Mouse (Mus musculus) MEL (cell line): ENCODE data around the gene 4933402N03Rik. TPM values are rescaled to one million over a fixed set of nuclear protein-coding genes. Genes with fewer than 3 reads are reported as not detected.
A peak's percentile ranks its signal among the peaks of the same experiment; 100 is the strongest.

Source experiments
- DNase-seq: peaks from one replicate; pipeline ENCODE4 v3.0.0; 2011; ENCODE audit warnings: low read depth, low spot score
- H3K27ac ChIP-seq: 2 replicates; pipeline ENCODE4 v1.5.1; 2012; ENCODE audit warnings: low read depth, mild to moderate bottlenecking, control low read depth, low read length, moderate library complexity; ENCODE audit not compliant: control insufficient read depth
- H3K27me3 ChIP-seq, 2 experiments: fragments of 150-350 bp in 1 of 2; sonication (generic) in 1 of 2; 2 replicates each; pipeline ENCODE4 v1.6.1; 2012; ENCODE audit warnings: low read length in 2 of 2, mild to moderate bottlenecking in 2 of 2, improper control_type of control experiment in 1 of 2, moderate library complexity in 1 of 2; ENCODE audit not compliant: insufficient read depth in 2 of 2, control insufficient read depth in 1 of 2
- H3K36me3 ChIP-seq, 2 experiments: 2 replicates each; pipeline ENCODE4 v1.6.1; 2012 to 2014; ENCODE audit warnings: low read length in 2 of 2, improper control_type of control experiment in 1 of 2, inconsistent platforms in 1 of 2, mild to moderate bottlenecking in 1 of 2; ENCODE audit not compliant: insufficient read depth in 2 of 2, control insufficient read depth in 1 of 2
- H3K4me1 ChIP-seq, 2 experiments: fragments of 150-350 bp in 1 of 2; sonication (generic) in 1 of 2; 2 replicates each; pipeline ENCODE4 v1.6.1; 2012; ENCODE audit warnings: low read length in 2 of 2, improper control_type of control experiment in 1 of 2, mild to moderate bottlenecking in 1 of 2; ENCODE audit not compliant: insufficient read depth in 2 of 2, control insufficient read depth in 1 of 2
- H3K4me3 ChIP-seq, 2 experiments: fragments of 150-350 bp in 1 of 2; sonication (generic) in 1 of 2; 2 replicates each; pipeline ENCODE4 v1.5.1; 2012; ENCODE audit warnings: low read depth in 2 of 2, low read length in 2 of 2, mild to moderate bottlenecking in 2 of 2, moderate library complexity in 2 of 2, control low read depth in 1 of 2, improper control_type of control experiment in 1 of 2; ENCODE audit not compliant: control insufficient read depth in 1 of 2, insufficient read depth in 1 of 2
- H3K79me2 ChIP-seq: 2 replicates; pipeline ENCODE4 v1.6.1; 2012; ENCODE audit warnings: mild to moderate bottlenecking, low read length, moderate library complexity; ENCODE audit not compliant: control insufficient read depth, poor library complexity, insufficient read depth
- H3K9ac ChIP-seq: 2 replicates; pipeline ENCODE4 v1.6.1; 2012; ENCODE audit warnings: low read depth, mild to moderate bottlenecking, control low read depth, low read length, moderate library complexity; ENCODE audit not compliant: control insufficient read depth, poor library complexity, severe bottlenecking
- H3K9me3 ChIP-seq: fragments of 150-350 bp; sonication (generic); replicated peaks from 2 replicates; pipeline ENCODE4 v1.6.1; 2012; ENCODE audit warnings: mild to moderate bottlenecking, low read length, improper control_type of control experiment, moderate library complexity; ENCODE audit not compliant: insufficient read depth
- BHLHE40 ChIP-seq: IDR thresholded peaks from 2 replicates; pipeline ENCODE4 v1.6.1; 2012; ENCODE audit warnings: low read depth, mild to moderate bottlenecking, inconsistent platforms, low read length, improper control_type of control experiment, borderline replicate concordance
- CHD2 ChIP-seq: IDR thresholded peaks from 2 replicates; pipeline ENCODE4 v1.6.1; 2011; ENCODE audit warnings: low read length, improper control_type of control experiment
- CTCF ChIP-seq, 3 experiments: IDR thresholded peaks in 2 of 3; conservative IDR thresholded peaks in 1 of 3; 2 replicates each; pipeline ENCODE4 v1.5.1; 2011 to 2012; ENCODE audit warnings: low read length in 3 of 3, low read depth in 2 of 3, mild to moderate bottlenecking in 2 of 3, improper control_type of control experiment in 1 of 3, inconsistent platforms in 1 of 3, mixed read lengths in 1 of 3, moderate library complexity in 1 of 3; ENCODE audit not compliant: control insufficient read depth in 1 of 3, insufficient read depth in 1 of 3, poor library complexity in 1 of 3, severe bottlenecking in 1 of 3
- EP300 ChIP-seq, 2 experiments: IDR thresholded peaks; 2 replicates each; pipeline ENCODE4 v1.6.1; 2011; ENCODE audit warnings: improper control_type of control experiment in 2 of 2, low read length in 2 of 2, low read depth in 1 of 2, mild to moderate bottlenecking in 1 of 2
- HCFC1 ChIP-seq: IDR thresholded peaks from 2 replicates; pipeline ENCODE4 v1.6.1; 2012; ENCODE audit warnings: low read depth, mild to moderate bottlenecking, inconsistent platforms, low read length, improper control_type of control experiment, moderate library complexity
- MAX ChIP-seq: IDR thresholded peaks from 2 replicates; pipeline ENCODE4 v1.6.1; 2011; ENCODE audit warnings: low read length, improper control_type of control experiment
- MXI1 ChIP-seq: IDR thresholded peaks from 2 replicates; pipeline ENCODE4 v1.6.1; 2011; ENCODE audit warnings: mild to moderate bottlenecking, low read depth, low read length, improper control_type of control experiment
- NRF1 ChIP-seq: IDR thresholded peaks from 2 replicates; pipeline ENCODE4 v1.6.1; 2014; ENCODE audit warnings: low read depth, mild to moderate bottlenecking, inconsistent platforms, low read length, improper control_type of control experiment, moderate library complexity; ENCODE audit not compliant: poor library complexity, insufficient read depth, severe bottlenecking
- POLR2AphosphoS5 ChIP-seq: IDR thresholded peaks from 2 replicates; pipeline ENCODE4 v1.6.1; 2012; ENCODE audit warnings: low read depth, borderline replicate concordance, mild to moderate bottlenecking, inconsistent platforms, low read length, moderate library complexity, mixed read lengths
- RAD21 ChIP-seq: IDR thresholded peaks from 2 replicates; pipeline ENCODE4 v1.6.1; 2011; ENCODE audit warnings: mild to moderate bottlenecking, low read depth, low read length, improper control_type of control experiment
- SIN3A ChIP-seq: IDR thresholded peaks from 2 replicates; pipeline ENCODE4 v1.6.1; 2012; ENCODE audit warnings: low read length, improper control_type of control experiment, inconsistent platforms
- SMC3 ChIP-seq: IDR thresholded peaks from 2 replicates; pipeline ENCODE4 v1.6.1; 2011; ENCODE audit warnings: low read depth, low read length, improper control_type of control experiment
- TBP ChIP-seq: IDR thresholded peaks from 2 replicates; pipeline ENCODE4 v1.8.0; 2011; ENCODE audit warnings: low read depth, low read length, improper control_type of control experiment
- UBTF ChIP-seq: IDR thresholded peaks from 2 replicates; pipeline ENCODE4 v1.6.1; 2012; ENCODE audit warnings: low read depth, mild to moderate bottlenecking, inconsistent platforms, low read length, improper control_type of control experiment, moderate library complexity, borderline replicate concordance; ENCODE audit not compliant: insufficient read depth
- ZMIZ1 ChIP-seq: IDR thresholded peaks from 2 replicates; pipeline ENCODE4 v1.6.1; 2012; ENCODE audit warnings: low read depth, mild to moderate bottlenecking, inconsistent platforms, low read length, improper control_type of control experiment, moderate library complexity
- polyA plus RNA-seq, 2 experiments: library from polyadenylated mRNA; stranded (reverse) in 1 of 2; unstranded in 1 of 2; fragments of >175 nt in 1 of 2; fragments of >200 nt in 1 of 2; gene quantifications; 2 replicates each; pipeline versions ENCODE4 v1.2.1 to v1.2.4; 2012; ENCODE audit warnings: low replicate concordance in 2 of 2, low read depth in 1 of 2; ENCODE audit not compliant: insufficient read length in 2 of 2, insufficient read depth in 1 of 2, missing spikeins in 1 of 2
- total RNA-seq: library from RNA; depleted of rRNA; stranded (reverse); fragments of 300-350 nt; gene quantifications from 2 replicates; pipeline ENCODE4 v1.2.3, GENCODE M21; 2012; rRNA removed

Gene 4933402N03Rik
- total and polyA plus RNA-seq, 3 experiments = not detected

- no peaks in the 10 kb centered on the region for H3K27me3 ChIP-seq
- no peak overlapping the region for H3K9ac ChIP-seq
- no peaks in the 10 kb centered on the region for H3K4me1 ChIP-seq
- H3K36me3 ChIP-seq = no peaks in the 10 kb centered on the region
- TF ChIP-seq MAX (no peak), TBP (no peak), EP300 (IDR thresholded peaks at IDR 0.05; ENCODE audit: low read depth in 1 of 2, low read length in 2 of 2) (no peak), POLR2AphosphoS5 (no peak), SMC3 (peak; percentile 59), BHLHE40 (no peak), UBTF (no peak), CTCF (IDR thresholded peaks at IDR 0.05 in 2 of 3, conservative IDR thresholded peaks at IDR 0.05 in 1 of 3; ENCODE audit: control insufficient read depth in 1 of 3, insufficient read depth in 1 of 3, low read depth in 2 of 3, low read length in 3 of 3, poor library complexity in 1 of 3, severe bottlenecking in 1 of 3) (peak; percentile 52 to 65 (median 57)), HCFC1 (no peak), ZMIZ1 (no peak), CHD2 (no peak), MXI1 (no peak), NRF1 (no peak), SIN3A (no peak), RAD21 (peak; percentile 30)
- no peaks in the 10 kb centered on the region for H3K79me2 ChIP-seq
- no peaks in the 10 kb centered on the region for H3K9me3 ChIP-seq
- H3K27ac ChIP-seq = no peak overlapping the region
- peak; percentile 34 for DNase-seq
- no peak overlapping the region for H3K4me3 ChIP-seq
Observed at GRCm38 (mm10) chr7:131112486-131112885, 33.6 kb downstream of the 4933402N03Rik start.

Other genes starting within 250 kb of the 4933402N03Rik start
- not detected in 2 replicates for gene Htra1, start 210.2 kb downstream of the 4933402N03Rik start, total RNA-seq
- not detected for gene Htra1, start 210.2 kb downstream of the 4933402N03Rik start, polyA plus RNA-seq
- not detected in 2 replicates for gene Dmbt1, start 114.3 kb downstream of the 4933402N03Rik start, total RNA-seq
- gene Dmbt1, start 114.3 kb downstream of the 4933402N03Rik start, polyA plus RNA-seq = not detected
- not detected in 2 replicates for gene 5430419D17Rik, start 28.1 kb upstream of the 4933402N03Rik start, total RNA-seq
- not detected for gene 5430419D17Rik, start 28.1 kb upstream of the 4933402N03Rik start, polyA plus RNA-seq
- not detected in 2 replicates for gene Cuzd1, start 176.0 kb upstream of the 4933402N03Rik start, total RNA-seq
- not detected for gene Cuzd1, start 176.0 kb upstream of the 4933402N03Rik start, polyA plus RNA-seq
- gene Fam24b, start 183.2 kb upstream of the 4933402N03Rik start, total RNA-seq = not detected in 2 replicates
- gene Fam24b, start 183.2 kb upstream of the 4933402N03Rik start, polyA plus RNA-seq = under 1 TPM in 1 of 2 experiments, not detected in 1; 0.11 TPM
- gene Fam24a, start 187.6 kb upstream of the 4933402N03Rik start, total RNA-seq = not detected in 2 replicates
- gene Fam24a, start 187.6 kb upstream of the 4933402N03Rik start, polyA plus RNA-seq = not detected
- gene 2310057M21Rik, start 216.4 kb upstream of the 4933402N03Rik start, total RNA-seq = 16.7 and 18.0 TPM in 2 replicates
- 10 to 100 TPM in 1 of 2 experiments, not detected in 1; 33.0 TPM for gene 2310057M21Rik, start 216.4 kb upstream of the 4933402N03Rik start, polyA plus RNA-seq
- 36.1 and 42.5 TPM in 2 replicates for gene Pstk, start 224.8 kb upstream of the 4933402N03Rik start, total RNA-seq
- 10 to 100 TPM in 1 of 2 experiments, not detected in 1; 57.5 TPM for gene Pstk, start 224.8 kb upstream of the 4933402N03Rik start, polyA plus RNA-seq